Mouse (Mus musculus): ENCODE data around the gene Ccnyl1. TPM values are rescaled to one million over a fixed set of nuclear protein-coding genes. Genes with fewer than 3 reads are reported as not detected.

The Ccnyl1 gene
- polyA plus RNA-seq, 2 experiments, result 1.4 to 4.2 TPM

GRCm38 (mm10) chr1:64753109-64753508 is 62.9 kb downstream of the Ccnyl1 start:
- no peak overlapping the region for H3K4me2 ChIP-seq (ENCODE audit: low read depth)
- H3K36me3 ChIP-seq (replicated peaks; ENCODE audit: control insufficient read depth, insufficient read depth, low read depth), result no peaks in the 10 kb centered on the region
- peaks cover 5 to 16% of the 10 kb centered on the region in 2 experiments; a peak in 3 of 4 replicates for H3K4me1 ChIP-seq (replicated peaks; ENCODE audit: control insufficient read depth in 2 of 2, insufficient read depth in 2 of 2, low read length in 1 of 2)
- no peaks in the 10 kb centered on the region for H3K27me3 ChIP-seq (ENCODE audit: control insufficient read depth, insufficient read depth, low read length)
- DNase-seq (ENCODE audit: low read depth in 3 of 3, low spot score in 3 of 3) (no peak), ATAC-seq (ENCODE audit: insufficient read depth) (no peak)
- H3K4me3 ChIP-seq (ENCODE audit: insufficient read depth in 1 of 2, low read depth in 2 of 2, low read length in 2 of 2), result no peak overlapping the region
- H3K27ac ChIP-seq, result no peak overlapping the region
- H3K9ac ChIP-seq (replicated peaks), result no peak overlapping the region
- no peak for TF ChIP-seq EP300 (IDR thresholded peaks at IDR 0.05; ENCODE audit: low read depth)
- TF ChIP-seq CTCF (IDR thresholded peaks at IDR 0.05; ENCODE audit: low read depth), result no peak
- 59% methylated on average over 8 of the region's 8 CpGs for WGBS (ENCODE audit: insufficient replicate concordance)
- H3K9me3 ChIP-seq (ENCODE audit: control insufficient read depth, low read length), result no peaks in the 10 kb centered on the region

GRCm38 (mm10) chr1:64753668-64754067 is 63.4 kb downstream of the Ccnyl1 start:
- H3K27me3 ChIP-seq (ENCODE audit: control insufficient read depth, insufficient read depth, low read length), result no peaks in the 10 kb centered on the region
- H3K36me3 ChIP-seq (replicated peaks; ENCODE audit: control insufficient read depth, insufficient read depth, low read depth), result no peaks in the 10 kb centered on the region
- no peak for DNase-seq (ENCODE audit: low read depth in 3 of 3, low spot score in 3 of 3)
- H3K4me2 ChIP-seq (ENCODE audit: low read depth), result no peak overlapping the region
- H3K9ac ChIP-seq (replicated peaks), result no peak overlapping the region
- no peak overlapping the region for H3K27ac ChIP-seq
- TF ChIP-seq CTCF (IDR thresholded peaks at IDR 0.05; ENCODE audit: low read depth) (no peak), EP300 (IDR thresholded peaks at IDR 0.05; ENCODE audit: low read depth) (no peak)
- H3K9me3 ChIP-seq (ENCODE audit: control insufficient read depth, low read length), result no peaks in the 10 kb centered on the region
- ATAC-seq (ENCODE audit: insufficient read depth), result 0 out of 2 replicates have a peak, but pooled peaks have one; percentile 13
- no peak overlapping the region for H3K4me3 ChIP-seq (ENCODE audit: insufficient read depth in 1 of 2, low read depth in 2 of 2, low read length in 2 of 2)
- peaks cover 5 to 16% of the 10 kb centered on the region in 2 experiments; a peak in 3 of 4 replicates for H3K4me1 ChIP-seq (replicated peaks; ENCODE audit: control insufficient read depth in 2 of 2, insufficient read depth in 2 of 2, low read length in 1 of 2)
- 59% methylated on average over 7 of the region's 7 CpGs for WGBS (ENCODE audit: insufficient replicate concordance)

- H3K4me2 ChIP-seq (ENCODE audit: low read depth), result no peak overlapping the region
- H3K27me3 ChIP-seq (ENCODE audit: control insufficient read depth, insufficient read depth, low read length), result no peaks in the 10 kb centered on the region
- ATAC-seq (ENCODE audit: insufficient read depth), result no peak
- H3K4me3 ChIP-seq (ENCODE audit: insufficient read depth in 1 of 2, low read depth in 2 of 2, low read length in 2 of 2), result no peak overlapping the region
- DNase-seq (ENCODE audit: low read depth in 3 of 3, low spot score in 3 of 3), result no peak
- no peaks in the 10 kb centered on the region for H3K9me3 ChIP-seq (ENCODE audit: control insufficient read depth, low read length)
- peaks cover 5 to 16% of the 10 kb centered on the region in 2 experiments; a peak in 3 of 4 replicates for H3K4me1 ChIP-seq (replicated peaks; ENCODE audit: control insufficient read depth in 2 of 2, insufficient read depth in 2 of 2, low read length in 1 of 2)
- no peak overlapping the region for H3K9ac ChIP-seq (replicated peaks)
- WGBS (ENCODE audit: insufficient replicate concordance), result 84% methylated on average over 5 of the region's 5 CpGs
- H3K36me3 ChIP-seq (replicated peaks; ENCODE audit: control insufficient read depth, insufficient read depth, low read depth), result no peaks in the 10 kb centered on the region
- H3K27ac ChIP-seq, result no peak overlapping the region
- TF ChIP-seq CTCF (IDR thresholded peaks at IDR 0.05; ENCODE audit: low read depth) (no peak), EP300 (IDR thresholded peaks at IDR 0.05; ENCODE audit: low read depth) (no peak)
Measured at GRCm38 (mm10) chr1:64754658-64755057, 64.4 kb downstream of the Ccnyl1 start.

GRCm38 (mm10) chr1:64755971-64756639 is 65.8 kb downstream of the Ccnyl1 start:
- Histone ChIP-seq H3K9ac (replicated peaks) (no peak overlapping the region), H3K27ac (no peak overlapping the region), H3K27me3 (ENCODE audit: control insufficient read depth, insufficient read depth, low read length) (no peaks in the 10 kb centered on the region), H3K36me3 (replicated peaks; ENCODE audit: control insufficient read depth, insufficient read depth, low read depth) (no peaks in the 10 kb centered on the region), H3K9me3 (ENCODE audit: control insufficient read depth, low read length) (no peaks in the 10 kb centered on the region), H3K4me3 (ENCODE audit: insufficient read depth in 1 of 2, low read depth in 2 of 2, low read length in 2 of 2) (no peak overlapping the region), H3K4me2 (ENCODE audit: low read depth) (no peak overlapping the region), H3K4me1 (replicated peaks; ENCODE audit: control insufficient read depth in 2 of 2, insufficient read depth in 2 of 2, low read length in 1 of 2) (peaks cover 5 to 16% of the 10 kb centered on the region in 2 experiments; a peak in 3 of 4 replicates)
- no peak for ATAC-seq (ENCODE audit: insufficient read depth)
- no peak for TF ChIP-seq EP300 (IDR thresholded peaks at IDR 0.05; ENCODE audit: low read depth)
- TF ChIP-seq CTCF (IDR thresholded peaks at IDR 0.05; ENCODE audit: low read depth), result no peak
- 16% methylated on average over 7 of the region's 7 CpGs for WGBS (ENCODE audit: insufficient replicate concordance)
- no peak for DNase-seq (ENCODE audit: low read depth in 3 of 3, low spot score in 3 of 3)

GRCm38 (mm10) chr1:64756640-64757030 is 66.4 kb downstream of the Ccnyl1 start:
- Histone ChIP-seq H3K9ac (replicated peaks) (no peak overlapping the region), H3K36me3 (replicated peaks; ENCODE audit: control insufficient read depth, insufficient read depth, low read depth) (no peaks in the 10 kb centered on the region), H3K4me1 (replicated peaks; ENCODE audit: control insufficient read depth in 2 of 2, insufficient read depth in 2 of 2, low read length in 1 of 2) (peaks cover 5 to 16% of the 10 kb centered on the region in 2 experiments; a peak in 3 of 4 replicates), H3K9me3 (ENCODE audit: control insufficient read depth, low read length) (no peaks in the 10 kb centered on the region), H3K4me3 (ENCODE audit: insufficient read depth in 1 of 2, low read depth in 2 of 2, low read length in 2 of 2) (no peak overlapping the region), H3K4me2 (ENCODE audit: low read depth) (no peak overlapping the region), H3K27me3 (ENCODE audit: control insufficient read depth, insufficient read depth, low read length) (no peaks in the 10 kb centered on the region), H3K27ac (no peak overlapping the region)
- no peak for ATAC-seq (ENCODE audit: insufficient read depth)
- no peak for DNase-seq (ENCODE audit: low read depth in 3 of 3, low spot score in 3 of 3)
- TF ChIP-seq EP300 (IDR thresholded peaks at IDR 0.05; ENCODE audit: low read depth) (no peak), CTCF (IDR thresholded peaks at IDR 0.05; ENCODE audit: low read depth) (no peak)
- WGBS (ENCODE audit: insufficient replicate concordance), result 21% methylated on average over 10 of the region's 10 CpGs

Data from liver, embryonic 14.5 days (tissue).